Mouse (Mus musculus) limb, embryonic 10.5 days (tissue): ENCODE measurements around the gene Kif19a. TPM values are rescaled to one million over a fixed set of nuclear protein-coding genes. Genes with fewer than 3 reads are reported as not detected.

Experiments used
- DNase-seq: peaks from one replicate; pipeline ENCODE4 v3.0.0-alpha.2; 2017; ENCODE audit warnings: low spot score
- H3K27ac ChIP-seq: fragments of 300-500 bp; sonication (generic); 2 replicates; pipeline ENCODE4 v1.5.1; 2016; ENCODE audit warnings: mild to moderate bottlenecking
- H3K27me3 ChIP-seq: fragments of 300-500 bp; sonication (generic); 2 replicates; pipeline ENCODE4 v1.6.1; 2016; ENCODE audit warnings: low read depth, mild to moderate bottlenecking; ENCODE audit not compliant: poor library complexity, severe bottlenecking
- H3K36me3 ChIP-seq: fragments of 300-500 bp; sonication (generic); 2 replicates; pipeline ENCODE4 v1.6.1; 2016; ENCODE audit warnings: mild to moderate bottlenecking, moderate library complexity
- H3K4me1 ChIP-seq: fragments of 300-500 bp; sonication (generic); 2 replicates; pipeline ENCODE4 v1.6.1; 2016
- H3K4me3 ChIP-seq: fragments of 300-500 bp; sonication (generic); 2 replicates; pipeline ENCODE4 v1.5.1; 2016; ENCODE audit warnings: mild to moderate bottlenecking, moderate library complexity
- H3K9me3 ChIP-seq: fragments of 300-500 bp; sonication (generic); replicated peaks from 2 replicates; pipeline ENCODE4 v1.6.1; 2016; ENCODE audit warnings: mild to moderate bottlenecking
- WGBS: fragments of 180-500 bp; shearing (Covaris S2); methylation state at CpG from one replicate; pipeline ENCODE4 v1.1.7; 2016; 5-methylcytosine and 5-hydroxymethylcytosine counted together
- polyA plus RNA-seq: library from polyadenylated mRNA; unstranded; fragments of >200 nt; fragmentation: Nextera tagmentation; extraction: Ambion mirVana; gene quantifications from 2 replicates; pipeline ENCODE4 v1.2.1, GENCODE M21; 2016

The Kif19a gene
- polyA plus RNA-seq, 1 experiment from 2014 or later: not detected

GRCm38 (mm10) chr11:114818185-114818584, 53.0 kb downstream of the Kif19a start:
- peak overlapping the region; percentile 73; the same call in 1 of the 2 replicates for H3K27ac ChIP-seq
- no peaks in the 10 kb centered on the region for H3K9me3 ChIP-seq
- H3K4me3 ChIP-seq: no peak overlapping the region
- H3K27me3 ChIP-seq: no peaks in the 10 kb centered on the region
- no peaks in the 10 kb centered on the region for H3K36me3 ChIP-seq
- 94% methylated on average over 7 of the region's 7 CpGs for WGBS
- H3K4me1 ChIP-seq: peaks cover 56% of the 10 kb centered on the region
- no peak for DNase-seq

DNA sequence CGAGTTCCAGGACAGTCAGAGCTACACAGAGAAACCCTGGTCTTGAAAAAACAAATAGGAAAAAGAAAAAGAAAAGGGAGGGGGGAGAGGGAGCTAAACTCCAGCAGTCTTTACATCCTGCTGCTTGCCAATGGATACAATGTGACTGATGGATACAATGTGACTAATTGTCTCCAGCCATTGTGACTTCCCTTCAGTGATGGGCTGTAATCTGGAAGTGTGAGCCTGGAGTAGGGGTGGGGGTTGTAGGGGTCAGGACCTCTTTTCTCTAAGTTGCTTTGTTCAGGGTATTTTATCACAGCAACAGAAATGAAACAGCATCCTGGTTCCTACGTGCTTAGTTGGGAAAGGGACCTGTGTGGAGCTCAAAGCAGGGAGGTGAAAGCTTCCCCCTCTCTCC, 53.9 kb downstream of the Kif19a start:
- peaks cover 65% of the 10 kb centered on the region for H3K4me1 ChIP-seq

DNA sequence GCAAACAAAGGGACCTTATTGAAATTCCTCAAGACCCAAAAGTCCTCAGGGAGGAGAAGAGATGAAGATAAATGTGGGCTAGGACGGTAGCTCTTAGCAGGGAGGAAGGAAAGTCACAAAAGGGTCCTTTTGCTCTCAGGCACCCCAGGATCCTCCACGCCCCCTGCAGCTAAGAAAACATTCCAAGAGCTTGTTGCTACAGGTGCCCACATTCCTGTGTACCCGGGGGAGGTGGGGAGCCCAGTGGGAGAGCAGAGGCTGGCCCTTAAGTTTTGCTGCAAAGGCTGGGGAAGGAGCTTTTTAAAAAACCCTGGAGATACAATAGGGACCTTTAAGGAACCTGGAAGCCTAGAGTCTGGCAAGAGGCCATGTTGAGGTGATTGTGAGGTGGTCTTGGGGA, 55.3 kb downstream of the Kif19a start:
- H3K4me3 ChIP-seq: no peak overlapping the region
- H3K4me1 ChIP-seq: peaks cover 60% of the 10 kb centered on the region
- 36% methylated on average over 3 of the region's 3 CpGs for WGBS

More for the DNA sequence above, 53.9 kb downstream of the Kif19a start:
- no peak for DNase-seq
- Histone ChIP-seq H3K36me3 (no peaks in the 10 kb centered on the region), H3K27me3 (no peaks in the 10 kb centered on the region), H3K9me3 (no peaks in the 10 kb centered on the region), H3K27ac (peak overlapping the region; percentile 73), H3K4me3 (no peak overlapping the region)
- 57% methylated on average over 2 of the region's 2 CpGs for WGBS

DNA sequence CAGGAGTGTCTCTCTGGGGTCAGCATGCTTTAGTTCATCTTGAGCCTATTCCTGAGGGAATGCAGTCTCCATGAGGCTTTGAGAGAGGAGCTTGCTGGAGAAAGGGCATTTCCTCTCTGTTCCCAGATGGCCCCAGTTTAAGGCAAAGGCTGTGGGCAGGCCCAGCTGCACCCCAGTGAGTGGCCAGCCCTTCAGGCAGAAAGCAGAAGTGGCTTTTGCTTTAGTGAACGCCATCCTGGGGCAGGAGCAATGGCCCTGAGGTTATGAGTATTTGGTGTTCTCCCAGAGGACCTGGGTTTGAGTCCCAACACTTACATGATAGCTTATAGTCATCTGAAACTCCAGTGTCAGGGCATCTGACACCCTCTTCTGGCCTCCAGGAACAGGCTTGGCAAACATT, 56.1 kb downstream of the Kif19a start:
- Histone ChIP-seq H3K27me3 (no peaks in the 10 kb centered on the region), H3K36me3 (no peaks in the 10 kb centered on the region), H3K9me3 (no peaks in the 10 kb centered on the region), H3K4me1 (peaks cover 56% of the 10 kb centered on the region), H3K4me3 (no peak overlapping the region), H3K27ac (peak overlapping the region; percentile 32; the same call in 1 of the 2 replicates)
- DNase-seq: no peak
- WGBS: 68% methylated on average over 1 of the region's 1 CpGs

More for the DNA sequence above, 55.3 kb downstream of the Kif19a start:
- peak overlapping the region; percentile 73; the same call in 1 of the 2 replicates for H3K27ac ChIP-seq
- H3K36me3 ChIP-seq: no peaks in the 10 kb centered on the region
- H3K9me3 ChIP-seq: no peaks in the 10 kb centered on the region
- no peaks in the 10 kb centered on the region for H3K27me3 ChIP-seq
- DNase-seq: no peak

GRCm38 (mm10) chr11:114822727-114823126, 57.5 kb downstream of the Kif19a start:
- Histone ChIP-seq H3K9me3 (no peaks in the 10 kb centered on the region), H3K4me1 (peaks cover 52% of the 10 kb centered on the region), H3K36me3 (no peaks in the 10 kb centered on the region), H3K27me3 (no peaks in the 10 kb centered on the region), H3K27ac (peak overlapping the region; percentile 82), H3K4me3 (peak overlapping the region; percentile 27)
- WGBS: 62% methylated on average over 12 of the region's 12 CpGs
- no peak for DNase-seq

DNA sequence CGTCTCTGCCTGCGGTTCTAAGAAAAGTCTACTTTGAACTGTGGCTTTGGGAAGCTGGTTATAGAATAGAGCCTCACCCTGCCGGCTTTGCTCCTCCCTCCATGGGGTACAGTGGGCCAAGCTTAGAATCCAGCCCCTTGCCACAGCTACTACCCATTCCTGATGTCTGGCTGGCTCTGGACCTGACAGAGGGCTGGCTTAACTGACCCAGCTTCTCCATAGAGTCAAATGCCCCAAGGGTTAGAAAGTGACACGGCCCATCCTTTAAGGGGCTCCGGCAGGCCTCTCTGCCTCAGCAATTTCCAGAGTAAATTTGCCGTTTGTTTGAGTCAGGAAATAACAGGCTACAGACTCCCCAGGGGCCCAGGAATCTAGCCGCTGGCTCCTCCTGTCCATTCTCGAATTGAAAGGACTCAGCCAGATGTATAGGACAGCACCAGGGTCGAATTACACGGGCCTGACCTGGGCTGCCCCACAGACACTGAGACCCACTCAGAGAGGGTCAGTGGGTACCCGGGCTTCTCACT, 58.1 kb downstream of the Kif19a start:
- Histone ChIP-seq H3K36me3 (no peaks in the 10 kb centered on the region), H3K9me3 (no peaks in the 10 kb centered on the region), H3K4me3 (peak overlapping the region; percentile 27), H3K27ac (peak overlapping the region; percentile 82), H3K4me1 (peaks cover 52% of the 10 kb centered on the region), H3K27me3 (no peaks in the 10 kb centered on the region)
- peak; percentile 51 for DNase-seq
- whole genome bisulfite sequencing: 2% methylated on average over 11 of the region's 11 CpGs

- 86% methylated on average over 5 of the region's 5 CpGs for WGBS
- Histone ChIP-seq H3K27me3 (no peaks in the 10 kb centered on the region), H3K4me3 (no peak overlapping the region), H3K27ac (no peak overlapping the region), H3K36me3 (no peaks in the 10 kb centered on the region), H3K4me1 (peaks cover 45% of the 10 kb centered on the region), H3K9me3 (no peaks in the 10 kb centered on the region)
- no peak for DNase-seq
These were observed 61.5 kb downstream of the Kif19a start for GRCm38 (mm10) chr11:114826686-114827085.

DNA sequence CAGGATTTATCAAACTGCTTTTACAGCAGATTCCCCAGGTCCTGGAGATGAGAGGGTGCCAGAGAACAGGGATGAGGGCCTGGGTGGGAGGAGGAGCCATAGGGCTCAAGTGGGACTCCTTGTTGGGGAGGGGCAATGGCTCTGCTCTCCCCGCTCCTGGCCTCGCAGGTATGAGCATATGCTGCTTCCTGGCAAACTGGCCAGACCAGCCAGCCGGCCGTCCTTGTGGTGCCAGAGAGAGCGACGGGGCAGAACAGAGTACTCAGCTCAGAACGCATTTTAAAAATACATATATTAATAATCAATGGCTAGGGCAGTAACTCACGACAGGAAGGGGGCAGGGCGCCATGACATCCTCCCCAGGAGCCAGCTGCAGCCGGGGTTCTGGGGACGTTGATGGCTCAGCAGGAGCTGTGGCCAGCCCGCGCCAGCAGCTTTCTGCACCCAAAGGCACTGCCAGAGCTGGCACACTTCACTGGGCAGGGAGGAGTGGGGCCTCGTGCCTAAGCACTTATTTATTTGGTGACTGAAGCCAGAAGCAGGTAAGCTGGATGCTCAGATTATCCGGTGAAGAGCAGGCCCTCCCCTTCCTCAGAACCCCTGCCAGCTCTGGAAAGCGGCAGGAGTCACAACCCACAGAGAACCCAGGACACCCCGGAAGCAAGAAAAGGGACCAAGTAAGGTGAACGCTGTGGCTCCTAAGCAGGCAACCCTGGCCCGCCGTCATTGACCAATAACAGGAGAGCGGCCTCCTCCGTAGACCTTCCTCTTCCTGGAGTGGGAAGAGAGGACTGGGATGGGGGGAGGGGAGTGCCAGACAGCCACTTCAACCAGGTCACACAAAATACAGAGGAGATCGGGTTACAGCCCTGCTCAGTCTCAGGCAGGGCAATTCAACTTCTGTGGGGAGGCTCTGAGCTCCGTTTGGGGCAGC, 64.6 kb downstream of the Kif19a start:
- DNase-seq: peak; percentile 89
- H3K4me3 ChIP-seq: peak overlapping the region; percentile 49
- 3% methylated on average over 24 of the region's 24 CpGs for WGBS
- no peaks in the 10 kb centered on the region for H3K9me3 ChIP-seq
- H3K27ac ChIP-seq: peak overlapping the region; percentile 97
- peaks cover 36% of the 10 kb centered on the region for H3K4me1 ChIP-seq
- H3K27me3 ChIP-seq: no peaks in the 10 kb centered on the region
- H3K36me3 ChIP-seq: no peaks in the 10 kb centered on the region

- no peaks in the 10 kb centered on the region for H3K36me3 ChIP-seq
- H3K4me1 ChIP-seq: peaks cover 36% of the 10 kb centered on the region
- 6% methylated on average over 8 of the region's 8 CpGs for WGBS
- H3K27ac ChIP-seq: peak overlapping the region; percentile 97
- no peaks in the 10 kb centered on the region for H3K9me3 ChIP-seq
- H3K27me3 ChIP-seq: no peaks in the 10 kb centered on the region
- H3K4me3 ChIP-seq: peak overlapping the region; percentile 49
- DNase-seq: no peak
These were observed 65.2 kb downstream of the Kif19a start for GRCm38 (mm10) chr11:114830433-114830773.

GRCm38 (mm10) chr11:114833166-114833565, 68.0 kb downstream of the Kif19a start:
- 0 out of 2 replicates have a peak overlapping the region, but pooled peaks have one; percentile 46 for H3K27ac ChIP-seq
- WGBS: 62% methylated on average over 5 of the region's 5 CpGs
- DNase-seq: no peak

More at GRCm38 (mm10) chr11:114833166-114833565, 68.0 kb downstream of the Kif19a start:
- H3K4me1 ChIP-seq: peaks cover 47% of the 10 kb centered on the region
- no peaks in the 10 kb centered on the region for H3K27me3 ChIP-seq
- H3K36me3 ChIP-seq: no peaks in the 10 kb centered on the region
- no peaks in the 10 kb centered on the region for H3K9me3 ChIP-seq
- H3K4me3 ChIP-seq: no peak overlapping the region

Other genes starting within 250 kb of the Kif19a start
- 966 and 1,201 TPM in 2 replicates for gene Rpl38, start 96.9 kb upstream of the Kif19a start, polyA plus RNA-seq
- 8.6 and 9.2 TPM in 2 replicates for gene Ttyh2, start 90.0 kb upstream of the Kif19a start, polyA plus RNA-seq
- 0.13 and 0.39 TPM in 2 replicates for gene Dnaic2, start 38.0 kb upstream of the Kif19a start, polyA plus RNA-seq
- 0.14 TPM in 1 of 2 replicates, not detected in the other for gene Btbd17, start 30.6 kb downstream of the Kif19a start, polyA plus RNA-seq
- not detected in 2 replicates for gene Gpr142, start 33.5 kb downstream of the Kif19a start, polyA plus RNA-seq
- gene Gprc5c, start 85.8 kb downstream of the Kif19a start, polyA plus RNA-seq: 40.7 and 50.1 TPM in 2 replicates
- 0.49 and 0.67 TPM in 2 replicates for gene Cd300a, start 124.7 kb downstream of the Kif19a start, polyA plus RNA-seq
- gene Cd300lb, start 169.0 kb downstream of the Kif19a start, polyA plus RNA-seq: not detected in 2 replicates
- gene Cd300c, start 203.8 kb downstream of the Kif19a start, polyA plus RNA-seq: not detected in 2 replicates
- gene Cd300ld, start 224.5 kb downstream of the Kif19a start, polyA plus RNA-seq: not detected in 2 replicates
- gene Cd300c2, start 236.5 kb downstream of the Kif19a start, polyA plus RNA-seq: 0.51 TPM in 1 of 2 replicates, not detected in the other